Mouse (Mus musculus): ENCODE data around the gene Ctrl.

DNA sequence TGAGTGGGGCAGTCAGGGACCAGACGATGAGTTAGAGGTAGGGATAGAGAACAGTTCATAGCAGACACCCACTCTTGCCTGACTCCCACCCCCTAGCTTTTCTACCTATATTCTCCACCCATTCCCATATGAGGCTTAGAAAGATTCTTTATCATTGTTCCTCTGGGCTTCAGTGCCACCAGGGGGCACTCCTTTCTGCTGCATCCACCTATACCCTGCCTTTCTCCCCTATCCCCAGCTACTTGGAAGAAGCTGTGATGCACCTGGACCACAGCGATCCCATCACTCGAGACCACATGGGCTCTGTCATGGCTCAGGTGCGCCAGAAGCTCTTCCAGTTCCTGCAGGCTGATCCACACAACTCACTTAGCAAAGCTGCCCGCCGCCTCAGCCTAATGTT, 41.2 kb downstream of the Ctrl start:
- TF ChIP-seq CTCF (IDR thresholded peaks at IDR 0.05; ENCODE audit: extremely low read depth, insufficient read length, insufficient replicate concordance, low read depth, low read length) (peak; percentile 47; the same call in 1 of the 2 replicates), POLR2A (IDR thresholded peaks at IDR 0.05; ENCODE audit: low read depth, low read length) (no peak)
